Mouse (Mus musculus) T-cell, adult 66 days (primary cell): Measurements from ENCODE around the gene Ahr. TPM values are rescaled to one million over a fixed set of nuclear protein-coding genes. Genes with fewer than 3 reads are reported as not detected.

Experiments used
- total RNA-seq, 2 experiments: library from RNA; stranded (reverse); gene quantifications; 3 replicates in 1 of 2; 4 replicates in 1 of 2; pipeline ENCODE4 v1.2.4; 2023

Ahr gene
- 1 to 10 TPM; 4.3 to 5.8 TPM for total RNA-seq

GRCm38 (mm10) chr12:35534754-35535236 lies at the start of gene Ahr:
TSS of gene Ahr (minus strand) at chr12:35535038.

